Mouse (Mus musculus) embryonic facial prominence, embryonic 11.5 days (tissue): Measurements from ENCODE around the gene Plk2. TPM values are rescaled to one million over a fixed set of nuclear protein-coding genes. Genes with fewer than 3 reads are reported as not detected.

ENCODE experiments used
- ATAC-seq: fragments of 200-750 bp; cut with Nextera tagmentation; replicated peaks from 2 replicates; pipeline ENCODE4 v1.8.0; 2017; ENCODE audit warnings: low read depth; ENCODE audit not compliant: insufficient number of reproducible peaks, low FRiP score, low TSS enrichment
- DNase-seq: peaks from one replicate; pipeline ENCODE4 v3.0.0-alpha.2; 2015; ENCODE audit warnings: low spot score
- H3K27ac ChIP-seq: fragments of 300-500 bp; sonication (generic); replicated peaks from 2 replicates; pipeline ENCODE4 v1.5.1; 2014; ENCODE audit warnings: mild to moderate bottlenecking, low read depth, low read length, control low read depth
- H3K27me3 ChIP-seq: fragments of 300-500 bp; sonication (generic); 2 replicates; pipeline ENCODE4 v1.6.1; 2014; ENCODE audit warnings: mild to moderate bottlenecking, low read length, moderate library complexity, mixed read lengths; ENCODE audit not compliant: control insufficient read depth, insufficient read depth
- H3K36me3 ChIP-seq: fragments of 300-500 bp; sonication (generic); replicated peaks from 2 replicates; pipeline ENCODE4 v1.6.1; 2014; ENCODE audit warnings: low read depth, mild to moderate bottlenecking, low read length, moderate library complexity, mixed read lengths; ENCODE audit not compliant: control insufficient read depth, insufficient read depth
- H3K4me1 ChIP-seq: fragments of 300-500 bp; sonication (generic); 2 replicates; pipeline ENCODE4 v1.6.1; 2014; ENCODE audit warnings: low read length, mixed read lengths; ENCODE audit not compliant: control insufficient read depth, insufficient read depth
- H3K4me2 ChIP-seq: fragments of 300-500 bp; sonication (generic); 2 replicates; pipeline ENCODE4 v1.6.1; 2014; ENCODE audit warnings: low read depth, mild to moderate bottlenecking, control low read depth, low read length, moderate library complexity
- H3K4me3 ChIP-seq: fragments of 300-500 bp; sonication (generic); 2 replicates; pipeline ENCODE4 v1.5.1; 2014; ENCODE audit warnings: low read depth, low read length, control low read depth
- H3K9ac ChIP-seq: fragments of 300-500 bp; sonication (generic); replicated peaks from 2 replicates; pipeline ENCODE4 v1.6.1; 2014; ENCODE audit warnings: mild to moderate bottlenecking, control low read depth, low read length
- H3K9me3 ChIP-seq: fragments of 300-500 bp; sonication (generic); replicated peaks from 2 replicates; pipeline ENCODE4 v1.6.1; 2016; ENCODE audit warnings: mild to moderate bottlenecking, low read length, inconsistent platforms, mixed read lengths; ENCODE audit not compliant: control insufficient read depth
- WGBS: fragments of 180-500 bp; shearing (Covaris S2); extraction: QIAGEN DNeasy Blood & Tissue Kit; methylation state at CpG from one replicate; pipeline ENCODE4 v1.1.7; 2014; 5-methylcytosine and 5-hydroxymethylcytosine counted together
- polyA plus RNA-seq: library from polyadenylated mRNA; unstranded; fragments of >200 nt; fragmentation: Nextera tagmentation; extraction: Ambion mirVana; gene quantifications from 2 replicates; pipeline ENCODE4 v1.2.1, GENCODE M21; 2014

Plk2 gene
- polyA plus RNA-seq, 1 experiment from 2014 or later = 152 TPM

DNA sequence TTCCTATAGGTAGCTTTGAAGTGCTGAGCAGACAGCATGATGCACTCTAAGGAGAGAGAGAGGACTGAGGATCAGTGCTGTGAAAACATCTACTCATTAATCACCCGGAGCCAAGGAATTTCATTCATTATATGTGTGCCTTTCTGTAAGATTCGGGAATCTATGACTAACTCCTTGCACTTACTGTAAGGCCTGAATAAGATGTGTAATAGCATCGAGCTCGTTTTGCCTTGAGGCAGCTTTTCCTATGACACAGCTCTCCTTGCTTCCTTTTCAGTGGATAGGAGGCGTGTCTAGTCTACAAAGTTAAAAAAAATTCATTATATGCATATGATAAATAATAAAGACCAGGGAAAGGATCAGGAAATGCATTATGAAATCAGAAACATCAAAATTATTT lies 24.8 kb downstream of the Plk2 start:
- no peaks in the 10 kb centered on the region for H3K36me3 ChIP-seq
- no peaks in the 10 kb centered on the region for H3K4me1 ChIP-seq
- no peak overlapping the region for H3K27ac ChIP-seq
- H3K27me3 ChIP-seq = no peaks in the 10 kb centered on the region
- no peak overlapping the region for H3K4me2 ChIP-seq
- ATAC-seq (no peak), DNase-seq (no peak)
- H3K9me3 ChIP-seq = no peaks in the 10 kb centered on the region
- H3K9ac ChIP-seq = no peak overlapping the region
- WGBS = 86% methylated on average over 5 of the region's 5 CpGs
- H3K4me3 ChIP-seq = no peak overlapping the region

GRCm38 (mm10) chr13:110422434-110422833 lies 27.6 kb downstream of the Plk2 start:
- H3K4me3 ChIP-seq = no peak overlapping the region
- no peaks in the 10 kb centered on the region for H3K27me3 ChIP-seq
- no peak overlapping the region for H3K4me2 ChIP-seq
- no peak for ATAC-seq
- H3K36me3 ChIP-seq = no peaks in the 10 kb centered on the region
- 91% methylated on average over 7 of the region's 7 CpGs for WGBS
- no peaks in the 10 kb centered on the region for H3K9me3 ChIP-seq
- DNase-seq = no peak
- H3K27ac ChIP-seq = no peak overlapping the region
- no peaks in the 10 kb centered on the region for H3K4me1 ChIP-seq
- H3K9ac ChIP-seq = no peak overlapping the region

DNA sequence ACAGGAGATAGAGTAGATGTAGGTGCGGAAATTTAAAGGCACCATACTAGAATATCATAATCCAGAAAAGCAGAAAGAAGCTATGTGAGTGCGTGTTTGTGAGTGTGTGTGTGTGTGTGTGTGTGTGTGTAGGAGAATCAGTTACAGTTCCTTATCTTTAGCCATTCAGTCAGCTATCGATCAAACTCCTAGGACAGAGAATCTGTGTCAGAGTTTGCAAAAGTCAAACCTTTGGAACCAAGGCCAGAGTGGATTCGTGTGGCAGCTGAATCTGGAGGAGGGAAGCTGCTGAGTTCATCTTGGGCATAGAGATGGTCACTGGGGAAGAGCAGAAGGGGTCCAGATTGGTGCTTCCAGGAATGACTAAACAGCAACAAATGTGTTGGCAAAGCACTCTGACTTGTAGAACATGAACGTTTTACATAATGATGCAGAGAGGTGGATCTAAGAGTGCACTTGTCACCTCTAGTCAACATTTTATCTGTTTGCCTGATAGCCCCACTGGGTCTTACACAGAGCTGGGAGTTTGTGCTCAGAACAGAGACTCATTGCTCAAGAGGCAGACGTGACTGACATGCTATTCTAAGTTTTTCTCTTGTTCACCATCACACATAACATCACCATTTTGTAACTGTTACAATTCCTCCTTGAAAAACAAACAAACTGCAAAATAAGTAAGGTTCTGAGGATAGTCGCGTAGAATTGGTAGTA lies 30.8 kb downstream of the Plk2 start:
- H3K27me3 ChIP-seq = no peaks in the 10 kb centered on the region
- no peaks in the 10 kb centered on the region for H3K4me1 ChIP-seq
- no peak for DNase-seq
- 80% methylated on average over 8 of the region's 8 CpGs for WGBS
- no peak for ATAC-seq
- H3K4me3 ChIP-seq = no peak overlapping the region
- no peak overlapping the region for H3K4me2 ChIP-seq
- H3K27ac ChIP-seq = no peak overlapping the region
- H3K9me3 ChIP-seq = no peaks in the 10 kb centered on the region
- no peaks in the 10 kb centered on the region for H3K36me3 ChIP-seq
- no peak overlapping the region for H3K9ac ChIP-seq

DNA sequence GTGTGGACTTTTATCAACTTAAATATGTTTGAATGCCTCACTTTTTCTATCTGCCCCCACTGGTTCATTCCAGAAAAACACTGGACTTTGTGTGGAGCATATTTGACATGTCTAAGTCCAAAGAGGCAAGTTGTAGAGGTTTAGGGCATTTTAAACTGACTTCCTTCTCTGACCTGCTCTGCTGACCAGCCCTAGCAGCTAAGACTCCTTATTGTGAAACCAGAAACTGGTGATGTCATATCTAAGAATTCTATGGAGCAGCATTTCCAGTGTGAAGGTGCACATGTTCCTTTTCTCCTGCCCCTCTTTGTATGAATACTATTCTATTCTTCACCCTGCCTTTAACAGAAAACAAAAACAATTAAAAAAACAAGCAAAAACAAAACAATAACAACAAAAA lies 36.5 kb downstream of the Plk2 start:
- Histone ChIP-seq H3K4me3 (no peak overlapping the region), H3K9me3 (no peaks in the 10 kb centered on the region), H3K36me3 (no peaks in the 10 kb centered on the region), H3K27ac (no peak overlapping the region), H3K4me2 (no peak overlapping the region), H3K27me3 (no peaks in the 10 kb centered on the region), H3K4me1 (no peaks in the 10 kb centered on the region), H3K9ac (no peak overlapping the region)
- DNase-seq = no peak
- ATAC-seq = no peak

- no peak overlapping the region for H3K4me2 ChIP-seq
- no peak overlapping the region for H3K27ac ChIP-seq
- WGBS = 71% methylated on average over 2 of the region's 2 CpGs
- no peak overlapping the region for H3K9ac ChIP-seq
- no peaks in the 10 kb centered on the region for H3K36me3 ChIP-seq
- H3K9me3 ChIP-seq = no peaks in the 10 kb centered on the region
- no peaks in the 10 kb centered on the region for H3K27me3 ChIP-seq
- DNase-seq (no peak), ATAC-seq (no peak)
- no peak overlapping the region for H3K4me3 ChIP-seq
- no peaks in the 10 kb centered on the region for H3K4me1 ChIP-seq
Observed at GRCm38 (mm10) chr13:110432062-110432566, 37.3 kb downstream of the Plk2 start.

DNA sequence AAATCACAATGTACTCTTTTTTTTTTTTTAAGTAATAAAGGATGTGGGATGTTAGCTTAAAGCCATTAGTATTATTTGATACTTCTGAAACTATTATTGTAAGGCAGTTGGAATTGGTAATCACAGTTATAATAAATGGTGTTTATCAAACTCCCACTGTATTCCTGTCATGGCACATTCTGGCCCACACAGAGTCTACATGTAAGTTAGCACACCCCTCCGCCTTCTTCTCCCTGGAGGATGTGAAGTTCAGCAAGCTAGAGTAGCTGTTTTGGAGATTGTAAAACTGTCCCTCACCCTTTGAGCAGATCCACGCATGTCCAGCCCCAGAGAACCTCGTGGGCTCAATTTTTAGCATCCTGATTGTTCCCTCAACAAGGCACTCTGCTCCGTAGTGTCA lies 37.8 kb downstream of the Plk2 start:
- 85% methylated on average over 4 of the region's 4 CpGs for WGBS
- no peak for ATAC-seq

DNA sequence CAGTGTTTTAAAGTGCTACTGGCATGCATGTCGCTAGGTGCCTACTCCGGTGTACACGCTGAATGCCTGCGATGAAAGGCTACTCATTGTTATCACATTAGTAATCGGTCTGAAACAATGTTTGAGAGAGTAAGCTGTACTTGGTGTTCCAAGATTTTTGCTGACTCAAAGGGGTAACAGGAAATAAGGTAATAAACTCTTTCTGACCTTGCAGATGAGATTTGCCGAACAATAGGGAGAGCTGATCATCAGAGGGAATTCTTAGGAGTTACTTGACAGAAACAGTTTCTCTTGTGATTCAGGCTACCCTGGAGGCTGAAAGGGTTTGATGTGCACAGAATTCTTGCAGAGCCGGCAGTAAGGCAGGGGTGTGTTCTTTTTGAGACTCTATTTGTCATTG lies 41.8 kb downstream of the Plk2 start:
- WGBS = 68% methylated on average over 7 of the region's 7 CpGs
- DNase-seq = no peak
- no peak overlapping the region for H3K4me2 ChIP-seq

More for the DNA sequence above, 37.8 kb downstream of the Plk2 start:
- Histone ChIP-seq H3K27me3 (no peaks in the 10 kb centered on the region), H3K4me2 (no peak overlapping the region), H3K4me1 (no peaks in the 10 kb centered on the region), H3K9me3 (no peaks in the 10 kb centered on the region), H3K27ac (no peak overlapping the region), H3K4me3 (no peak overlapping the region), H3K36me3 (no peaks in the 10 kb centered on the region), H3K9ac (no peak overlapping the region)
- no peak for DNase-seq

GRCm38 (mm10) chr13:110438624-110439023 lies 43.8 kb downstream of the Plk2 start:
- no peaks in the 10 kb centered on the region for H3K4me1 ChIP-seq
- no peak overlapping the region for H3K27ac ChIP-seq
- no peaks in the 10 kb centered on the region for H3K9me3 ChIP-seq
- H3K4me3 ChIP-seq = no peak overlapping the region
- no peak for ATAC-seq
- H3K4me2 ChIP-seq = no peak overlapping the region
- H3K9ac ChIP-seq = no peak overlapping the region
- no peaks in the 10 kb centered on the region for H3K27me3 ChIP-seq
- no peak for DNase-seq
- H3K36me3 ChIP-seq = no peaks in the 10 kb centered on the region
- WGBS = 78% methylated on average over 9 of the region's 9 CpGs

More for the DNA sequence above, 41.8 kb downstream of the Plk2 start:
- H3K9ac ChIP-seq = no peak overlapping the region
- no peaks in the 10 kb centered on the region for H3K4me1 ChIP-seq
- H3K9me3 ChIP-seq = no peaks in the 10 kb centered on the region
- no peak for ATAC-seq
- H3K36me3 ChIP-seq = no peaks in the 10 kb centered on the region
- H3K4me3 ChIP-seq = no peak overlapping the region
- H3K27me3 ChIP-seq = no peaks in the 10 kb centered on the region
- no peak overlapping the region for H3K27ac ChIP-seq
